Mouse (Mus musculus) forebrain, embryonic 14.5 days (tissue): ENCODE measurements around the gene Uba52. TPM values are rescaled to one million over a fixed set of nuclear protein-coding genes. Genes with fewer than 3 reads are reported as not detected.
A peak's percentile ranks its signal among the peaks of the same experiment; 100 is the strongest.

Experiments
- ATAC-seq: fragments of 200-750 bp; cut with Nextera tagmentation; 2 replicates; pipeline ENCODE4 v1.8.0; 2017; ENCODE audit warnings: mild to moderate bottlenecking, moderate library complexity
- DNase-seq: peaks from one replicate; pipeline ENCODE4 v3.0.0-alpha.2; 2015; ENCODE audit warnings: low spot score
- H3K27ac ChIP-seq: fragments of 300-500 bp; sonication (generic); 2 replicates; pipeline ENCODE4 v1.5.1; 2014; ENCODE audit warnings: low read depth, mild to moderate bottlenecking, control low read depth, low read length, moderate library complexity
- H3K27me3 ChIP-seq: fragments of 300-500 bp; sonication (generic); replicated peaks from 2 replicates; pipeline ENCODE4 v1.6.1; 2014; ENCODE audit warnings: low read length, control low read depth, mixed read lengths; ENCODE audit not compliant: control insufficient read depth, insufficient read depth
- H3K36me3 ChIP-seq: fragments of 300-500 bp; sonication (generic); 2 replicates; pipeline ENCODE4 v1.6.1; 2014; ENCODE audit warnings: low read length, control low read depth; ENCODE audit not compliant: control insufficient read depth, insufficient read depth
- H3K4me1 ChIP-seq: fragments of 300-500 bp; sonication (generic); 2 replicates; pipeline ENCODE4 v1.6.1; 2014; ENCODE audit warnings: antibody characterized with exemption, low read length, control low read depth; ENCODE audit not compliant: control insufficient read depth, insufficient read depth
- H3K4me2 ChIP-seq: fragments of 300-500 bp; sonication (generic); 2 replicates; pipeline ENCODE4 v1.6.1; 2014; ENCODE audit warnings: mild to moderate bottlenecking, control low read depth, low read length
- H3K4me3 ChIP-seq: fragments of 300-500 bp; sonication (generic); 2 replicates; pipeline ENCODE4 v1.5.1; 2014; ENCODE audit warnings: low read depth, low read length, control low read depth
- H3K9ac ChIP-seq: fragments of 300-500 bp; sonication (generic); 2 replicates; pipeline ENCODE4 v1.6.1; 2014; ENCODE audit warnings: mild to moderate bottlenecking, low read length, control low read depth, moderate library complexity
- H3K9me3 ChIP-seq: fragments of 300-500 bp; sonication (generic); replicated peaks from 2 replicates; pipeline ENCODE4 v1.6.1; 2016; ENCODE audit warnings: low read length, control low read depth, mixed read lengths; ENCODE audit not compliant: control insufficient read depth
- WGBS: fragments of 180-500 bp; shearing (Covaris S2); extraction: QIAGEN DNeasy Blood & Tissue Kit; methylation state at CpG from one replicate; pipeline ENCODE4 v1.1.7; 2014; 5-methylcytosine and 5-hydroxymethylcytosine counted together
- polyA plus RNA-seq: library from polyadenylated mRNA; unstranded; fragments of >200 nt; fragmentation: Nextera tagmentation; extraction: Ambion mirVana; gene quantifications from 2 replicates; pipeline ENCODE4 v1.2.1, GENCODE M21; 2014

Uba52 gene
- polyA plus RNA-seq, 1 experiment from 2014 or later = 911 TPM

GRCm38 (mm10) chr8:70549412-70550184 lies 39.0 kb upstream of the Uba52 start:
- H3K36me3 ChIP-seq = no peaks in the 10 kb centered on the region
- no peaks in the 10 kb centered on the region for H3K9me3 ChIP-seq
- H3K27me3 ChIP-seq = no peaks in the 10 kb centered on the region
- peaks cover 7% of the 10 kb centered on the region; the same call in 1 of the 2 replicates for H3K4me1 ChIP-seq
- no peak for DNase-seq
- ATAC-seq = no peak
- no peak overlapping the region for H3K4me3 ChIP-seq
- H3K27ac ChIP-seq = no peak overlapping the region
- WGBS = 95% methylated on average over 10 of the region's 10 CpGs
- H3K4me2 ChIP-seq = no peak overlapping the region
- H3K9ac ChIP-seq = no peak overlapping the region

DNA sequence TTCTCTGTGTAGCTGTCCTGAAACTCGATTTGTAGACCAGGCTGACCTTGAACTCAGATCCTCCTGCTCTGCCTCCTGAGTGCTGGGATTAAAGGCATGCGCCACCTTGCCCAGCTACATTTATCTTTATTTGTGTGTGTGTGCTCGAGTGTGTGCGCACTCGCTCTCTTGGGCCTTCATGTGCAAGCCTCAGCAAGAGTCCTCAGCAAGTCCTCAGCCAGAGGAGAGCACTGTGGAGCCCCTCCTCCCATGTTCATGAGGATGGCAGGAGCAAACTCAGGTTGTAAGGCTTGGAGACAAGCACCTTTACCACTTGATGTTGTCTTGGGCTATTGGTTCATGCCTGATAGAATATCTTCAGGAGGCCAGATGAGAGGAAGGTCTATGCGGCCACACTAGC lies 37.2 kb upstream of the Uba52 start:
- Histone ChIP-seq H3K27me3 (no peaks in the 10 kb centered on the region), H3K36me3 (no peaks in the 10 kb centered on the region), H3K4me2 (no peak overlapping the region), H3K4me3 (no peak overlapping the region), H3K4me1 (no peaks in the 10 kb centered on the region), H3K9me3 (no peaks in the 10 kb centered on the region), H3K9ac (no peak overlapping the region), H3K27ac (no peak overlapping the region)
- no peak for ATAC-seq
- WGBS = 93% methylated on average over 6 of the region's 6 CpGs
- DNase-seq = no peak

- 86% methylated on average over 4 of the region's 4 CpGs for WGBS
- no peaks in the 10 kb centered on the region for H3K36me3 ChIP-seq
- no peaks in the 10 kb centered on the region for H3K4me1 ChIP-seq
- no peak overlapping the region for H3K27ac ChIP-seq
- no peaks in the 10 kb centered on the region for H3K27me3 ChIP-seq
- DNase-seq = no peak
- no peak overlapping the region for H3K9ac ChIP-seq
- no peak overlapping the region for H3K4me2 ChIP-seq
- no peak overlapping the region for H3K4me3 ChIP-seq
- no peaks in the 10 kb centered on the region for H3K9me3 ChIP-seq
- ATAC-seq = no peak
These were observed 35.8 kb upstream of the Uba52 start for GRCm38 (mm10) chr8:70546412-70546811.

DNA sequence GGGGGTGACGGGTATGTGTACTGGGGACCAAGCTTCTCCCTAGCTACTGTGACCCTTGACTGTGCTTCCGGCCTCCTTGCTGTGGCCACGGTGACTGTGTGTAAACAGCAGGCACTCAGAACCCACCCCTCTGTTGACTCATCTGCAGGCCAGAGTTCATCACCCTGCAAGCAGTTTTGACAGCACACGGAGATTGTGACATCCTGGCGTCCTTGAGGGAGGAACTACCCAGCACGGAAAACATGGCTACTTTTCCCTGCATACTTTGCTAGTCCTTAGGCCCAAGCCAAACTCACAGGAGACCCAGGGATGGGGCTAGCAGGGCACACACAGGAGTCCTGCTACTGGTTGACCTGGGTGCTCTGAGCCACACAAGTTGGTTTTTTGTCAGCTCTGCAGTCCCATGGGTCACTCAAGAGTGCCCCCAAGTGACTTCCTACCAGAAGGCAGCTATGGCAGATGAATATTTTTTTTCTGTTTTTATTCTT lies 33.6 kb upstream of the Uba52 start:
- DNase-seq (no peak), ATAC-seq (no peak)
- H3K27me3 ChIP-seq = no peaks in the 10 kb centered on the region
- H3K4me3 ChIP-seq = no peak overlapping the region
- no peak overlapping the region for H3K9ac ChIP-seq
- WGBS = 85% methylated on average over 6 of the region's 6 CpGs
- no peak overlapping the region for H3K4me2 ChIP-seq
- peaks cover 12% of the 10 kb centered on the region for H3K4me1 ChIP-seq
- no peak overlapping the region for H3K27ac ChIP-seq
- H3K9me3 ChIP-seq = no peaks in the 10 kb centered on the region
- no peaks in the 10 kb centered on the region for H3K36me3 ChIP-seq

DNA sequence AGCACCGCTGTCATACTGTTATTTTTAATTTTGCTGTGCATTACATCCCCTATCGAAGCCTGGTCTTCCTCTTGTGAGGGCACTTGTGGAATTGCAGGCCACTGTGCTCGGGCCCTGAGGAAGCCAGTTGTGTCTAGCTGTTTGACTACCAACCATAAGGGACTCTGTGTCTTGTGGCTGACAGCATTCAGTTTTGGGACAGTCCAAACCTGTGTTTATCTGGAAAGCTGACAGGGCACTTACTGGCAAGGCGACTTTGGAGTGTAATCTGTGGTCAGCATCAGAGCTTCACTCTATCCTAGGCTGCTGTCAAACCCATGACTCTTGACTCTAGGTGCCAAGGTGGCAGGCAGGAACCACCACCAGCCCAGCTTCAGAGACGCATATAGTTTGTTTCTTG lies 30.5 kb upstream of the Uba52 start:
- DNase-seq (no peak), ATAC-seq (no peak)
- no peak overlapping the region for H3K4me3 ChIP-seq
- H3K4me2 ChIP-seq = peak overlapping the region; percentile 95
- peaks cover 11% of the 10 kb centered on the region for H3K36me3 ChIP-seq
- H3K9me3 ChIP-seq = no peaks in the 10 kb centered on the region
- no peak overlapping the region for H3K27ac ChIP-seq
- 85% methylated on average over 5 of the region's 5 CpGs for WGBS
- no peak overlapping the region for H3K9ac ChIP-seq
- no peaks in the 10 kb centered on the region for H3K27me3 ChIP-seq
- peaks cover 12% of the 10 kb centered on the region for H3K4me1 ChIP-seq

DNA sequence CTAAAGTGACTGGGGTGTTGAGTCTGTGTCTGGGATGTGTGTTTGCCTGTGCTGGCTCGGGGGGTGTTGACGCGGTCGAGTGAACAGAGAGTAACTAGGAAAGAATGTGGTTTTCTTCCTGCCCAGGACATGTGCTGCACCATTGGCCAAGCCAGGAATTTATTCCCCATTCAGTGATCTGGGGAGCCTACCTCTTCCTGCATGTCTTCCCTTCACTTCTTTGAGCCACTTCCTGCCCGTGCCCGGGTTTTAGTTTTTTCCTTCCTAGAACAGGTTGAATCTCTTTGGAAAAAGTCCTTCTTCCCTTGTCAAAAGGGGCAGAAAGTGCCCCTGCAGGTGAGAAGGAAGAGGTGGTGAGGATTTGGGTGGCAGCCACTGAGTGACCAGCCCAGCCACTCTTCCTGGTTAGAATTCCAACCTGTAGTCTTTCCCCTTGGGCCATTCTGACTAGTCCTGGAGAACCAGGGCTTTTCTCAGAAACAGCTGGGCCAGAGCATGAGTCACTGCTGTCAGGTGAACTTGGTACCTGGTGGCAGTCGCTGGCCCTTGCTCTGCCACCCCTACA lies 30.0 kb upstream of the Uba52 start:
- Histone ChIP-seq H3K36me3 (peaks cover 16% of the 10 kb centered on the region), H3K27me3 (no peaks in the 10 kb centered on the region), H3K4me2 (peak overlapping the region; percentile 95), H3K9me3 (no peaks in the 10 kb centered on the region), H3K4me1 (peaks cover 12% of the 10 kb centered on the region), H3K27ac (no peak overlapping the region), H3K4me3 (peak overlapping the region; percentile 80), H3K9ac (peak overlapping the region; percentile 78)
- DNase-seq (no peak), ATAC-seq (no peak)
- WGBS = 50% methylated on average over 7 of the region's 7 CpGs

GRCm38 (mm10) chr8:70540013-70540506 lies 29.5 kb upstream of the Uba52 start:
- no peaks in the 10 kb centered on the region for H3K27me3 ChIP-seq
- peaks cover 12% of the 10 kb centered on the region for H3K4me1 ChIP-seq
- no peak for DNase-seq
- no peaks in the 10 kb centered on the region for H3K9me3 ChIP-seq
- H3K36me3 ChIP-seq = peaks cover 21% of the 10 kb centered on the region
- ATAC-seq = no peak
- peak overlapping the region; percentile 78 for H3K9ac ChIP-seq
- H3K27ac ChIP-seq = no peak overlapping the region
- peak overlapping the region; percentile 80 for H3K4me3 ChIP-seq
- WGBS = 21% methylated on average over 4 of the region's 4 CpGs
- peak overlapping the region; percentile 95 for H3K4me2 ChIP-seq

DNA sequence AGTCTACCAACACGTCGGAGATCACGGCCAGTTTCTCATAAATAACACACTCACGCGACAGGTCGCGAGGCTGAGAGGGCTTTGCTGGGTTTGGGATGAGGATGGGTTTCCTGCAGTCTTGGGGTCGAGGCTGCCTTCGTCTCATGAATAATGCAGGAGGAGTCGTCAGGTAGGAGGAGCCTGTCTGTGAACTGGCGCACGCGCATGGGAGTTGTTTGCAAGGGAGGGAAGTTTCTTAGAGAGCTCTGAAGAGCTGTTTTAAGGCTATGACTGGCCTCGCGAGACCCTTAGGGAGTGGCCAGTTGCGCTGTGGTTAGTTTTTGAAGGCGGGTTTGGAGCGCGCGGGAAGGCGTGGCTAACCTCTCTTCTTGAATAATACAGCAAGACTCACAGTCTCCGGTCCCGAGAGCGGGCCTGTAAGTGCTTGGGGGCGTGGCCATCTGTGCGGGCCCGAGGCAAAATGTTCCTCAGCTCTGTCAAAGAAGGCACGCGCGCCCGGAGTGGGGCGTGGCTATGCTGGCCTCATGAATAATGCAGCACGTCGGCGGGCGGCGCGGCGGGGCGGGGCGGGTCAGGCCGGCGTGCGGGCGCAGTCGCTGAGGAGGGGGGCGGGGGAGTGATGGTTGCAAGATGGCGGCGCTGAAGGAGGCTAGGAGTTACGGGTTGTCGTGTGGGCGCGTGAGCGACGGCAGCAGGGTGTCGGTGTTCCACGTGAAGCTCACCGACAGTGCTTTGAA lies 28.6 kb upstream of the Uba52 start, which contains the start of gene Ell:
Ell (plus strand) TSS at position 381 of the 737 bp plus-strand sequence.
- peak within 1 kb of the TSS; percentile 90 for H3K27ac ChIP-seq
- WGBS = under 1% methylated on average over 57 of the region's 58 CpGs
- H3K4me2 ChIP-seq = peak within 1 kb of the TSS; percentile 95
- peaks cover 30% of the 10 kb centered on the region for H3K36me3 ChIP-seq
- ATAC-seq (peak; percentile 89), DNase-seq (peak; percentile 99)
- no peaks in the 10 kb centered on the region for H3K27me3 ChIP-seq
- H3K9me3 ChIP-seq = no peaks in the 10 kb centered on the region
- H3K4me1 ChIP-seq = peaks cover 12% of the 10 kb centered on the region
- H3K4me3 ChIP-seq = peak within 1 kb of the TSS; percentile 80
- peak within 1 kb of the TSS; percentile 78 for H3K9ac ChIP-seq
